Mouse (Mus musculus) heart, postnatal 36 days (tissue): ENCODE results near the gene Cntnap5a. TPM values are rescaled to one million over a fixed set of nuclear protein-coding genes. Genes with fewer than 3 reads are reported as not detected.

Experiments used
- microRNA-seq, 2 experiments: library from miRNA; unstranded; fragments of <30 nt; microRNA quantifications; one replicate each; pipeline ENCODE4 v1.2.0; 2021; ENCODE audit warnings: borderline number of aligned reads in 2 of 2
- total RNA-seq, 2 experiments: library from RNA; stranded (reverse); gene quantifications; 2 replicates each; pipeline ENCODE4 v1.2.3; 2021

Cntnap5a gene
- total RNA-seq, 2 experiments from 2014 or later: not detected

Small RNA genes lying within 50 kb of the gene (microRNA-seq; reads per million reads assigned to microRNA genes)
- 0 reads per million in 2 experiments for gene Gm23393
